Mouse (Mus musculus) CH12.LX (cell line): ENCODE results near the gene Gm5726. TPM values are rescaled to one million over a fixed set of nuclear protein-coding genes. Genes with fewer than 3 reads are reported as not detected.
"Not testable (repeated sequence)": the region's sequence is repeated elsewhere in the genome, so short reads cannot be mapped to it uniquely, and the experiment has no call there.

ENCODE experiments used
- DNase-seq: peaks from one replicate; pipeline ENCODE4 v3.0.0-alpha.2; 2013; ENCODE audit errors: extremely low read depth
- H3K27ac ChIP-seq: 2 replicates; pipeline ENCODE4 v1.5.1; 2012; ENCODE audit warnings: low read depth, mild to moderate bottlenecking, control low read depth, moderate library complexity; ENCODE audit not compliant: insufficient read depth
- H3K27me3 ChIP-seq: replicated peaks from 2 replicates; pipeline ENCODE3; 2012; ENCODE audit warnings: inconsistent platforms
- H3K36me3 ChIP-seq, 2 experiments: replicated peaks in 1 of 2; 2 replicates each; pipeline versions ENCODE3 to v1.6.1; 2012; ENCODE audit warnings: inconsistent platforms in 1 of 2, low read length in 1 of 2, mild to moderate bottlenecking in 1 of 2, mixed read lengths in 1 of 2, moderate library complexity in 1 of 2; ENCODE audit not compliant: control insufficient read depth in 1 of 2, insufficient read depth in 1 of 2
- H3K4me1 ChIP-seq, 2 experiments: 2 replicates each; pipeline ENCODE4 v1.6.1; 2012; ENCODE audit warnings: inconsistent platforms in 1 of 2, moderate library complexity in 1 of 2; ENCODE audit not compliant: insufficient read depth in 2 of 2, control insufficient read depth in 1 of 2
- H3K4me2 ChIP-seq: 2 replicates; pipeline ENCODE4 v1.6.1; 2012; ENCODE audit warnings: low read depth, mild to moderate bottlenecking, control low read depth; ENCODE audit not compliant: poor library complexity, insufficient read depth, severe bottlenecking
- H3K4me3 ChIP-seq, 3 experiments: fragments of 150-350 bp in 1 of 3; sonication (generic) in 1 of 3; replicated peaks in 1 of 3; 2 replicates each; pipeline versions ENCODE3 to v1.5.1; 2011 to 2012; ENCODE audit warnings: low read depth in 2 of 3, low read length in 2 of 3, mild to moderate bottlenecking in 2 of 3, moderate library complexity in 2 of 3, control low read depth in 1 of 3, improper control_type of control experiment in 1 of 3, inconsistent platforms in 1 of 3, mixed read lengths in 1 of 3; ENCODE audit not compliant: poor library complexity in 1 of 3
- H3K79me2 ChIP-seq: replicated peaks from 2 replicates; pipeline ENCODE4 v1.6.1; 2012; ENCODE audit warnings: mild to moderate bottlenecking, moderate library complexity; ENCODE audit not compliant: control insufficient read depth, poor library complexity, insufficient read depth, severe bottlenecking; ENCODE audit errors: extremely low read depth
- H3K9ac ChIP-seq: 2 replicates; pipeline ENCODE4 v1.6.1; 2012; ENCODE audit warnings: low read depth, mild to moderate bottlenecking, control low read depth, moderate library complexity; ENCODE audit not compliant: insufficient read depth
- H3K9me3 ChIP-seq: replicated peaks from 2 replicates; pipeline ENCODE3; 2012; ENCODE audit warnings: low read length, inconsistent platforms, mixed read lengths
- dilution Hi-C: fragments of 300-500 bp; cut with MboI; formaldehyde crosslinking; loops from 2 replicates; pipeline ENCODE4 v1.14.3; 2020; ENCODE audit warnings: low sequenced_read_pairs; ENCODE audit not compliant: extremely low pct_unique_long_range_greater_than_20kb, extremely low pct_ligation_motif_present
- in situ Hi-C: fragments of 300-500 bp; cut with MboI; formaldehyde crosslinking; loops from 3 replicates; pipeline ENCODE4 v1.14.3; 2019; ENCODE audit warnings: low sequenced_read_pairs, low pct_ligation_motif_present, low pct_unique_long_range_greater_than_20kb, mixed read lengths
- polyA plus RNA-seq: library from polyadenylated mRNA; unstranded; fragments of >175 nt; gene quantifications from 2 replicates; pipeline ENCODE4 v1.2.1, GENCODE M21; 2012; ENCODE audit warnings: low read depth; ENCODE audit not compliant: insufficient read length
- total RNA-seq, 2 experiments: library from RNA; depleted of rRNA; stranded (reverse); fragments of 300-350 nt in 1 of 2; fragments of >200 nt in 1 of 2; gene quantifications; 2 replicates each; pipeline ENCODE4 v1.2.3; 2012 to 2014

The Gm5726 gene
- total RNA-seq (2012; rRNA removed) = not detected in 2 replicates
- not detected in 2 replicates for total RNA-seq (2014; rRNA removed)
- not detected in 2 replicates for polyA plus RNA-seq

DNA sequence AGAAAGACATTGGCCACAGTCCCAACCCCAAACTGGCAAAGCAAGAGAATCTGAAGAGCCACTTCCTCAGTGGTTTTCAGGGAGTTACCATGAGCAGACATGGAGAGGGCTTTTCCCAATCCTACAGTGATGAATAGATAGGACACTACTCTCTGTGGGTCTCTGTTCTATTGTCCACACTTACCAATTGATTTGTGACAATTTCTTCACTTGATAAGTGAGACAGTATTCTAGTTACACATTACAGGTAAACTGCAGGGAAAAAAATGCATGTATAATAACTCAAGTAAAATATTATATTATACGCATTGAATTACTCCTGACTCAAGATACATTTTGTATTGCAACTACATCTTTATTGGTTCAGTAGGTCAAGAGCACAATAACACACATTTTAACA is at the start of gene Gm5726:
Gm5726 (minus strand) TSS at position 101 of the 400 bp plus-strand sequence.
- H3K9me3 ChIP-seq, H3K79me2 ChIP-seq, in situ Hi-C loops, H3K27me3 ChIP-seq, H3K4me3 ChIP-seq, H3K4me1 ChIP-seq, H3K9ac ChIP-seq, DNase-seq, dilution Hi-C loops, H3K36me3 ChIP-seq, H3K4me2 ChIP-seq, H3K27ac ChIP-seq: not testable (repeated sequence)

DNA sequence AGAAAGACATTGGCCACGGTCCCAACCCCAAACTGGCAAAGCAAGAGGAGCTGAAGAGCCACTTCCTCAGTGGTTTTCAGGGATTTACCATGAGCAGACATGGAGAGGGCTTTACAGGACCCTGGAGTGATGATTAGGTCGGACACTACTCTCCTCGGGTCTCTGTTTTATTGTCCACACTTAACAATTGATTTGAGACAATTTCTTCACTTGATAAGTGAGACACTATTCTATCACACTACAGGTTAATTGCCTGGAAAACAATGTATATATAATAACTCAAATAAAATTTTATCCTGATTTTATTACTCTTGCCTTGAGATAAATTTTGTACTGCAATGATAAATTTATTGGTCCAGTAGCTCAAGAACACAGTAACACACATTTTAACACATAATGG is 30.6 kb upstream of the Gm5726 start, which contains the start of gene Gm4141:
Gm4141 (minus strand) TSS at position 101 of the 400 bp plus-strand sequence.
- H3K4me3 ChIP-seq, in situ Hi-C loops, dilution Hi-C loops: not testable (repeated sequence)

DNA sequence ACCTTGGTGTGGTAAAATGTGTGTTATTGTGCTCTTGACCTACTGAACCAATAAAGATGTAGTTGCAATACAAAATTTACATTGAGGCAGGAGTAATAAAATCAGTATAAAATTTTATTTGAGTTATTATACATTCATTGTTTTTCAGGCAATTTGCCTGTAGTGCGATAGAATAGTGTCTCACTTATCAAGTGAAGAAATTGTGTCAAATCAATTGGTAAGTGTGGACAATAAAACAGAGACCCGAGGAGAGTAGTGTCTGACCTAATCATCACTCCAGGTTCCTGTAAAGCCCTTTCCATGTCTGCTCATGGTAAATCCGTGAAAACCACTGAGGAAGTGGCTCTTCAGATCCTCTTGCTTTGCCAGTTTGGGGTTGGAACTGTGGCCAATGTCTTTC is 12.0 kb downstream of the Gm5726 start, which contains the start of gene Vmn1r104:
Vmn1r104 (plus strand) TSS at position 301 of the 400 bp plus-strand sequence.
- H3K36me3 ChIP-seq, H3K79me2 ChIP-seq, in situ Hi-C loops, H3K9ac ChIP-seq, H3K9me3 ChIP-seq, H3K4me1 ChIP-seq, H3K4me2 ChIP-seq, H3K4me3 ChIP-seq, H3K27me3 ChIP-seq, H3K27ac ChIP-seq, dilution Hi-C loops, DNase-seq: not testable (repeated sequence)

More for the DNA sequence above, 30.6 kb upstream of the Gm5726 start, which contains the start of gene Gm4141:
- not testable (repeated sequence) for H3K4me2 ChIP-seq, H3K27ac ChIP-seq, H3K9ac ChIP-seq, H3K79me2 ChIP-seq, H3K27me3 ChIP-seq, DNase-seq, H3K4me1 ChIP-seq, H3K9me3 ChIP-seq, H3K36me3 ChIP-seq

GRCm38 (mm10) chr7:20510434-20510833 is 35.1 kb downstream of the Gm5726 start, which contains the start of gene Vmn1r103:
Gene Vmn1r103, minus strand, starts transcription at chr7:20510534.
- in situ Hi-C loops, H3K79me2 ChIP-seq, H3K4me2 ChIP-seq, H3K27me3 ChIP-seq, dilution Hi-C loops, H3K4me3 ChIP-seq, H3K9ac ChIP-seq, DNase-seq, H3K27ac ChIP-seq, H3K36me3 ChIP-seq, H3K4me1 ChIP-seq, H3K9me3 ChIP-seq: not testable (repeated sequence)

Other genes starting within 250 kb of the Gm5726 start
- gene Gm4133, start 211.7 kb downstream of the Gm5726 start, total RNA-seq (2012; rRNA removed) = not detected in 2 replicates
- gene Gm4133, start 211.7 kb downstream of the Gm5726 start, total RNA-seq (2014; rRNA removed) = not detected in 2 replicates
- not detected in 2 replicates for gene Gm4133, start 211.7 kb downstream of the Gm5726 start, polyA plus RNA-seq
- not detected in 2 replicates for gene Gm5728, start 170.3 kb downstream of the Gm5726 start, total RNA-seq (2012; rRNA removed)
- not detected in 2 replicates for gene Gm5728, start 170.3 kb downstream of the Gm5726 start, total RNA-seq (2014; rRNA removed)
- gene Gm5728, start 170.3 kb downstream of the Gm5726 start, polyA plus RNA-seq = not detected in 2 replicates
- gene Vmn1r100, start 127.8 kb downstream of the Gm5726 start, total RNA-seq (2012; rRNA removed) = not detected in 2 replicates
- gene Vmn1r100, start 127.8 kb downstream of the Gm5726 start, total RNA-seq (2014; rRNA removed) = not detected in 2 replicates
- gene Vmn1r100, start 127.8 kb downstream of the Gm5726 start, polyA plus RNA-seq = not detected in 2 replicates
- not detected in 2 replicates for gene Vmn1r101, start 103.2 kb downstream of the Gm5726 start, total RNA-seq (2012; rRNA removed)
- gene Vmn1r101, start 103.2 kb downstream of the Gm5726 start, total RNA-seq (2014; rRNA removed) = not detected in 2 replicates
- gene Vmn1r101, start 103.2 kb downstream of the Gm5726 start, polyA plus RNA-seq = not detected in 2 replicates
- gene Gm10670, start 70.8 kb downstream of the Gm5726 start, total RNA-seq (2012; rRNA removed) = not detected in 2 replicates
- gene Gm10670, start 70.8 kb downstream of the Gm5726 start, total RNA-seq (2014; rRNA removed) = not detected in 2 replicates
- not detected in 2 replicates for gene Gm10670, start 70.8 kb downstream of the Gm5726 start, polyA plus RNA-seq
- gene Vmn1r103, start 35.2 kb downstream of the Gm5726 start, total RNA-seq (2012; rRNA removed) = not detected in 2 replicates
- not detected in 2 replicates for gene Vmn1r103, start 35.2 kb downstream of the Gm5726 start, total RNA-seq (2014; rRNA removed)
- not detected in 2 replicates for gene Vmn1r103, start 35.2 kb downstream of the Gm5726 start, polyA plus RNA-seq
- not detected in 2 replicates for gene Vmn1r104, start 11.9 kb downstream of the Gm5726 start, total RNA-seq (2012; rRNA removed)
- gene Vmn1r104, start 11.9 kb downstream of the Gm5726 start, total RNA-seq (2014; rRNA removed) = not detected in 2 replicates
- gene Vmn1r104, start 11.9 kb downstream of the Gm5726 start, polyA plus RNA-seq = not detected in 2 replicates
- gene Gm4141, start 30.5 kb upstream of the Gm5726 start, total RNA-seq (2012; rRNA removed) = not detected in 2 replicates
- not detected in 2 replicates for gene Gm4141, start 30.5 kb upstream of the Gm5726 start, total RNA-seq (2014; rRNA removed)
- gene Gm4141, start 30.5 kb upstream of the Gm5726 start, polyA plus RNA-seq = not detected in 2 replicates
- gene Gm4513, start 53.3 kb upstream of the Gm5726 start, total RNA-seq (2012; rRNA removed) = not detected in 2 replicates
- gene Gm4513, start 53.3 kb upstream of the Gm5726 start, total RNA-seq (2014; rRNA removed) = not detected in 2 replicates
- not detected in 2 replicates for gene Gm4513, start 53.3 kb upstream of the Gm5726 start, polyA plus RNA-seq
- gene Vmn1r107, start 123.2 kb upstream of the Gm5726 start, total RNA-seq (2012; rRNA removed) = not detected in 2 replicates
- not detected in 2 replicates for gene Vmn1r107, start 123.2 kb upstream of the Gm5726 start, total RNA-seq (2014; rRNA removed)
- not detected in 2 replicates for gene Vmn1r107, start 123.2 kb upstream of the Gm5726 start, polyA plus RNA-seq
- gene Vmn1r111, start 157.5 kb upstream of the Gm5726 start, total RNA-seq (2012; rRNA removed) = not detected in 2 replicates
- gene Vmn1r111, start 157.5 kb upstream of the Gm5726 start, total RNA-seq (2014; rRNA removed) = not detected in 2 replicates
- gene Vmn1r111, start 157.5 kb upstream of the Gm5726 start, polyA plus RNA-seq = not detected in 2 replicates
- gene Gm10668, start 184.9 kb upstream of the Gm5726 start, total RNA-seq (2012; rRNA removed) = not detected in 2 replicates
- gene Gm10668, start 184.9 kb upstream of the Gm5726 start, total RNA-seq (2014; rRNA removed) = not detected in 2 replicates
- not detected in 2 replicates for gene Gm10668, start 184.9 kb upstream of the Gm5726 start, polyA plus RNA-seq
- not detected in 2 replicates for gene Vmn1r112, start 225.4 kb upstream of the Gm5726 start, total RNA-seq (2012; rRNA removed)
- not detected in 2 replicates for gene Vmn1r112, start 225.4 kb upstream of the Gm5726 start, total RNA-seq (2014; rRNA removed)
- gene Vmn1r112, start 225.4 kb upstream of the Gm5726 start, polyA plus RNA-seq = not detected in 2 replicates
- gene Vmn1r113, start 241.5 kb upstream of the Gm5726 start, total RNA-seq (2012; rRNA removed) = not detected in 2 replicates
- not detected in 2 replicates for gene Vmn1r113, start 241.5 kb upstream of the Gm5726 start, total RNA-seq (2014; rRNA removed)
- gene Vmn1r113, start 241.5 kb upstream of the Gm5726 start, polyA plus RNA-seq = not detected in 2 replicates